Mouse (Mus musculus): Measurements from ENCODE around the gene Wfikkn1. TPM values are rescaled to one million over a fixed set of nuclear protein-coding genes. Genes with fewer than 3 reads are reported as not detected.

The Wfikkn1 gene
- total and polyA plus RNA-seq, 2 experiments from 2014 or later, result 0.11 TPM; not detected in 1

GRCm38 (mm10) chr17:25878611-25879180 is 2.0 kb downstream of the Wfikkn1 start:
- Histone ChIP-seq H3K27me3 (ENCODE audit: control insufficient read depth, insufficient read depth, low read length) (no peaks in the 10 kb centered on the region), H3K36me3 (replicated peaks; ENCODE audit: control insufficient read depth, insufficient read depth, low read length) (peaks cover 14% of the 10 kb centered on the region), H3K9ac (replicated peaks; ENCODE audit: low read depth, low read length) (no peak overlapping the region), H3K4me2 (ENCODE audit: low read depth, low read length) (no peak overlapping the region), H3K4me1 (ENCODE audit: control insufficient read depth, insufficient read depth) (peaks cover 18% of the 10 kb centered on the region; the same call in 1 of the 2 replicates), H3K9me3 (replicated peaks; ENCODE audit: control insufficient read depth, low read length) (no peaks in the 10 kb centered on the region), H3K27ac (ENCODE audit: low read depth) (no peak overlapping the region), H3K4me3 (ENCODE audit: low read depth, low read length) (no peak overlapping the region)
- DNase-seq (ENCODE audit: low spot score), result no peak
- TF ChIP-seq CTCF (IDR thresholded peaks at IDR 0.05; ENCODE audit: low read depth) (no peak), EP300 (IDR thresholded peaks at IDR 0.05; ENCODE audit: low read depth) (no peak)
- WGBS, result 94% methylated on average over 19 of the region's 19 CpGs
- ATAC-seq (ENCODE audit: insufficient read depth, low read depth), result no peak

GRCm38 (mm10) chr17:25877741-25878610 is 2.7 kb downstream of the Wfikkn1 start:
- Histone ChIP-seq H3K27me3 (ENCODE audit: control insufficient read depth, insufficient read depth, low read length) (no peaks in the 10 kb centered on the region), H3K4me2 (ENCODE audit: low read depth, low read length) (no peak overlapping the region), H3K27ac (ENCODE audit: low read depth) (no peak overlapping the region), H3K36me3 (replicated peaks; ENCODE audit: control insufficient read depth, insufficient read depth, low read length) (peaks cover 7% of the 10 kb centered on the region; the same call in 1 of the 2 replicates), H3K4me3 (ENCODE audit: low read depth, low read length) (no peak overlapping the region), H3K9ac (replicated peaks; ENCODE audit: low read depth, low read length) (no peak overlapping the region), H3K9me3 (replicated peaks; ENCODE audit: control insufficient read depth, low read length) (no peaks in the 10 kb centered on the region), H3K4me1 (ENCODE audit: control insufficient read depth, insufficient read depth) (peaks cover 18% of the 10 kb centered on the region; the same call in 1 of the 2 replicates)
- WGBS, result 90% methylated on average over 32 of the region's 32 CpGs
- ATAC-seq (ENCODE audit: insufficient read depth, low read depth), result no peak
- no peak for DNase-seq (ENCODE audit: low spot score)
- TF ChIP-seq EP300 (IDR thresholded peaks at IDR 0.05; ENCODE audit: low read depth), result no peak
- TF ChIP-seq CTCF (IDR thresholded peaks at IDR 0.05; ENCODE audit: low read depth), result no peak

GRCm38 (mm10) chr17:25877025-25877424 is 3.6 kb downstream of the Wfikkn1 start:
- ATAC-seq (ENCODE audit: insufficient read depth, low read depth) (no peak), DNase-seq (ENCODE audit: low spot score) (no peak)
- WGBS, result 59% methylated on average over 3 of the region's 3 CpGs
- H3K9me3 ChIP-seq (replicated peaks; ENCODE audit: control insufficient read depth, low read length), result no peaks in the 10 kb centered on the region
- H3K9ac ChIP-seq (replicated peaks; ENCODE audit: low read depth, low read length), result no peak overlapping the region
- H3K4me3 ChIP-seq (ENCODE audit: low read depth, low read length), result no peak overlapping the region
- no peak overlapping the region for H3K4me2 ChIP-seq (ENCODE audit: low read depth, low read length)
- H3K27me3 ChIP-seq (ENCODE audit: control insufficient read depth, insufficient read depth, low read length), result no peaks in the 10 kb centered on the region
- peaks cover 18% of the 10 kb centered on the region; the same call in 1 of the 2 replicates for H3K4me1 ChIP-seq (ENCODE audit: control insufficient read depth, insufficient read depth)
- H3K27ac ChIP-seq (ENCODE audit: low read depth), result no peak overlapping the region
- no peak for TF ChIP-seq CTCF (IDR thresholded peaks at IDR 0.05; ENCODE audit: low read depth)
- TF ChIP-seq EP300 (IDR thresholded peaks at IDR 0.05; ENCODE audit: low read depth), result no peak
- 0 out of 2 replicates have a peak, but pooled peaks cover 3% of the 10 kb centered on the region for H3K36me3 ChIP-seq (replicated peaks; ENCODE audit: control insufficient read depth, insufficient read depth, low read length)

GRCm38 (mm10) chr17:25876347-25876915 is 4.2 kb downstream of the Wfikkn1 start:
- Histone ChIP-seq H3K27ac (ENCODE audit: low read depth) (no peak overlapping the region), H3K9ac (replicated peaks; ENCODE audit: low read depth, low read length) (no peak overlapping the region), H3K27me3 (ENCODE audit: control insufficient read depth, insufficient read depth, low read length) (no peaks in the 10 kb centered on the region), H3K9me3 (replicated peaks; ENCODE audit: control insufficient read depth, low read length) (no peaks in the 10 kb centered on the region), H3K36me3 (replicated peaks; ENCODE audit: control insufficient read depth, insufficient read depth, low read length) (0 out of 2 replicates have a peak, but pooled peaks cover under 1% of the 10 kb centered on the region), H3K4me3 (ENCODE audit: low read depth, low read length) (peak overlapping the region; percentile 80; the same call in 1 of the 2 replicates), H3K4me2 (ENCODE audit: low read depth, low read length) (peak overlapping the region; percentile 90), H3K4me1 (ENCODE audit: control insufficient read depth, insufficient read depth) (peaks cover 18% of the 10 kb centered on the region; the same call in 1 of the 2 replicates)
- ATAC-seq (ENCODE audit: insufficient read depth, low read depth) (no peak), DNase-seq (ENCODE audit: low spot score) (no peak)
- TF ChIP-seq CTCF (IDR thresholded peaks at IDR 0.05; ENCODE audit: low read depth) (no peak), EP300 (IDR thresholded peaks at IDR 0.05; ENCODE audit: low read depth) (no peak)
- 66% methylated on average over 10 of the region's 10 CpGs for WGBS
